Mouse (Mus musculus): ENCODE measurements around the gene Taz. TPM values are rescaled to one million over a fixed set of nuclear protein-coding genes. Genes with fewer than 3 reads are reported as not detected.

Gene Taz
- polyA plus RNA-seq, 1 experiment from 2014 or later, result 77.6 TPM

- H3K36me3 ChIP-seq (ENCODE audit: control insufficient read depth, insufficient read depth), result no peaks in the 10 kb centered on the region
- H3K4me1 ChIP-seq (ENCODE audit: control insufficient read depth, insufficient read depth, low read length), result peaks cover 11% of the 10 kb centered on the region
- H3K27ac ChIP-seq (ENCODE audit: low read length), result no peak overlapping the region
- no peak overlapping the region for H3K9ac ChIP-seq (ENCODE audit: low read length)
- H3K27me3 ChIP-seq (ENCODE audit: control insufficient read depth, insufficient read depth, low read length), result no peaks in the 10 kb centered on the region
- H3K4me3 ChIP-seq (ENCODE audit: low read length), result no peak overlapping the region
- H3K4me2 ChIP-seq (ENCODE audit: low read depth, low read length), result no peak overlapping the region
- H3K9me3 ChIP-seq (replicated peaks; ENCODE audit: control insufficient read depth, low read length), result no peaks in the 10 kb centered on the region
- ATAC-seq (replicated peaks; ENCODE audit: extremely low read depth, insufficient read depth, low FRiP score), result no peak
- 48% methylated on average over 2 of the region's 2 CpGs for WGBS
Observed at GRCm38 (mm10) chrX:74330166-74330930, 48.6 kb downstream of the Taz start.

Small RNA genes lying within 50 kb of the gene (microRNA-seq; reads per million reads assigned to microRNA genes)
- gene Mir7091, result not detected
- 1.2 reads per million for gene Mir7092

Other genes starting within 250 kb of the Taz start
- gene Opn1mw, start 154.4 kb upstream of the Taz start, polyA plus RNA-seq (2015; fragmentation: Nextera tagmentation; extraction: Ambion mirVana), result not detected in 2 replicates
- gene Mecp2, start 146.5 kb upstream of the Taz start, polyA plus RNA-seq (2015; fragmentation: Nextera tagmentation; extraction: Ambion mirVana), result 11.3 and 11.5 TPM in 2 replicates
- not detected in 2 replicates for gene Tex28, start 114.1 kb upstream of the Taz start, polyA plus RNA-seq (2015; fragmentation: Nextera tagmentation; extraction: Ambion mirVana)
- 0.09 and 0.10 TPM in 2 replicates for gene Tktl1, start 104.7 kb upstream of the Taz start, polyA plus RNA-seq (2015; fragmentation: Nextera tagmentation; extraction: Ambion mirVana)
- gene Flna, start 32.1 kb upstream of the Taz start, polyA plus RNA-seq (2015; fragmentation: Nextera tagmentation; extraction: Ambion mirVana), result 129 and 177 TPM in 2 replicates
- gene Emd, start 27.2 kb upstream of the Taz start, polyA plus RNA-seq (2015; fragmentation: Nextera tagmentation; extraction: Ambion mirVana), result 13.0 and 16.2 TPM in 2 replicates
- 368 and 465 TPM in 2 replicates for gene Rpl10, start 11.1 kb upstream of the Taz start, polyA plus RNA-seq (2015; fragmentation: Nextera tagmentation; extraction: Ambion mirVana)
- 15.7 and 17.3 TPM in 2 replicates for gene Dnase1l1, start 425 bp downstream of the Taz start, polyA plus RNA-seq (2015; fragmentation: Nextera tagmentation; extraction: Ambion mirVana)
- gene Atp6ap1, start 15.2 kb downstream of the Taz start, polyA plus RNA-seq (2015; fragmentation: Nextera tagmentation; extraction: Ambion mirVana), result 126 and 131 TPM in 2 replicates
- 144 and 150 TPM in 2 replicates for gene Gdi1, start 23.1 kb downstream of the Taz start, polyA plus RNA-seq (2015; fragmentation: Nextera tagmentation; extraction: Ambion mirVana)
- gene Fam50a, start 31.1 kb downstream of the Taz start, polyA plus RNA-seq (2015; fragmentation: Nextera tagmentation; extraction: Ambion mirVana), result 55.0 and 56.6 TPM in 2 replicates
- gene Plxna3, start 47.2 kb downstream of the Taz start, polyA plus RNA-seq (2015; fragmentation: Nextera tagmentation; extraction: Ambion mirVana), result 3.3 and 5.6 TPM in 2 replicates
- gene Lage3, start 71.7 kb downstream of the Taz start, polyA plus RNA-seq (2015; fragmentation: Nextera tagmentation; extraction: Ambion mirVana), result 79.3 and 81.7 TPM in 2 replicates
- 61.2 and 66.1 TPM in 2 replicates for gene Ubl4a, start 91.3 kb downstream of the Taz start, polyA plus RNA-seq (2015; fragmentation: Nextera tagmentation; extraction: Ambion mirVana)
- gene Slc10a3, start 91.4 kb downstream of the Taz start, polyA plus RNA-seq (2015; fragmentation: Nextera tagmentation; extraction: Ambion mirVana), result 14.9 and 17.2 TPM in 2 replicates
- 26.4 and 29.0 TPM in 2 replicates for gene Fam3a, start 111.4 kb downstream of the Taz start, polyA plus RNA-seq (2015; fragmentation: Nextera tagmentation; extraction: Ambion mirVana)
- gene Ikbkg, start 111.4 kb downstream of the Taz start, polyA plus RNA-seq (2015; fragmentation: Nextera tagmentation; extraction: Ambion mirVana), result 21.9 and 23.0 TPM in 2 replicates
- 18.0 and 20.3 TPM in 2 replicates for gene G6pdx, start 147.3 kb downstream of the Taz start, polyA plus RNA-seq (2015; fragmentation: Nextera tagmentation; extraction: Ambion mirVana)
- gene Gm6880, start 199.5 kb downstream of the Taz start, polyA plus RNA-seq (2015; fragmentation: Nextera tagmentation; extraction: Ambion mirVana), result not detected in 2 replicates

Measured in heart, embryonic 16.5 days (tissue).